Mouse (Mus musculus) midbrain, embryonic 16.5 days (tissue): ENCODE data around the gene Txnrd2. TPM values are rescaled to one million over a fixed set of nuclear protein-coding genes. Genes with fewer than 3 reads are reported as not detected.

ENCODE experiments used
- ATAC-seq: fragments of 200-750 bp; cut with Nextera tagmentation; 2 replicates; pipeline ENCODE4 v1.8.0; 2017; ENCODE audit warnings: moderate TSS enrichment
- H3K27ac ChIP-seq: fragments of 300-500 bp; sonication (generic); 2 replicates; pipeline ENCODE4 v1.5.1; 2014; ENCODE audit warnings: mild to moderate bottlenecking, low read length, mixed read lengths
- H3K27me3 ChIP-seq: fragments of 300-500 bp; sonication (generic); 2 replicates; pipeline ENCODE4 v1.6.1; 2014; ENCODE audit warnings: low read depth, low read length, mixed read lengths; ENCODE audit not compliant: control insufficient read depth, insufficient read depth
- H3K36me3 ChIP-seq: fragments of 300-500 bp; sonication (generic); 2 replicates; pipeline ENCODE4 v1.6.1; 2014; ENCODE audit warnings: mild to moderate bottlenecking, low read length, moderate library complexity, mixed read lengths; ENCODE audit not compliant: control insufficient read depth, insufficient read depth
- H3K4me1 ChIP-seq: fragments of 300-500 bp; sonication (generic); 2 replicates; pipeline ENCODE4 v1.6.1; 2014; ENCODE audit warnings: mild to moderate bottlenecking, low read length, mixed read lengths; ENCODE audit not compliant: control insufficient read depth, insufficient read depth
- H3K4me2 ChIP-seq: fragments of 300-500 bp; sonication (generic); 2 replicates; pipeline ENCODE4 v1.6.1; 2014; ENCODE audit warnings: mild to moderate bottlenecking, low read length, mixed read lengths
- H3K4me3 ChIP-seq: fragments of 300-500 bp; sonication (generic); 2 replicates; pipeline ENCODE4 v1.5.1; 2014; ENCODE audit warnings: low read depth, mild to moderate bottlenecking, low read length, moderate library complexity, mixed read lengths
- H3K9ac ChIP-seq: fragments of 300-500 bp; sonication (generic); 2 replicates; pipeline ENCODE4 v1.6.1; 2014; ENCODE audit warnings: low read depth, low read length, mixed read lengths
- H3K9me3 ChIP-seq: fragments of 300-500 bp; sonication (generic); replicated peaks from 2 replicates; pipeline ENCODE4 v1.6.1; 2014; ENCODE audit warnings: mild to moderate bottlenecking, low read length, mixed read lengths; ENCODE audit not compliant: control insufficient read depth, poor library complexity, severe bottlenecking
- WGBS: fragments of 180-500 bp; shearing (Covaris S2); extraction: QIAGEN DNeasy Blood & Tissue Kit; methylation state at CpG from one replicate; pipeline ENCODE4 v1.1.7; 2014; 5-methylcytosine and 5-hydroxymethylcytosine counted together
- polyA plus RNA-seq: library from polyadenylated mRNA; unstranded; fragments of >200 nt; fragmentation: Nextera tagmentation; extraction: Ambion mirVana; gene quantifications from 2 replicates; pipeline ENCODE4 v1.2.1, GENCODE M21; 2015

Txnrd2 gene
- polyA plus RNA-seq, 1 experiment from 2014 or later: 36.6 TPM

GRCm38 (mm10) chr16:18452361-18452862, 26.2 kb downstream of the Txnrd2 start:
- ATAC-seq: no peak
- H3K27me3 ChIP-seq: no peaks in the 10 kb centered on the region

GRCm38 (mm10) chr16:18453846-18454245, 27.7 kb downstream of the Txnrd2 start:
- no peak for ATAC-seq
- H3K9ac ChIP-seq: no peak overlapping the region
- H3K4me1 ChIP-seq: peaks cover 1% of the 10 kb centered on the region
- H3K36me3 ChIP-seq: peaks cover 2% of the 10 kb centered on the region; the same call in 1 of the 2 replicates
- H3K27ac ChIP-seq: no peak overlapping the region
- no peak overlapping the region for H3K4me3 ChIP-seq
- no peaks in the 10 kb centered on the region for H3K27me3 ChIP-seq
- H3K4me2 ChIP-seq: no peak overlapping the region
- WGBS: 52% methylated on average over 5 of the region's 5 CpGs
- H3K9me3 ChIP-seq: no peaks in the 10 kb centered on the region

More at GRCm38 (mm10) chr16:18452361-18452862, 26.2 kb downstream of the Txnrd2 start:
- Histone ChIP-seq H3K9ac (no peak overlapping the region), H3K4me1 (no peaks in the 10 kb centered on the region), H3K4me2 (no peak overlapping the region), H3K9me3 (no peaks in the 10 kb centered on the region), H3K4me3 (no peak overlapping the region), H3K36me3 (peaks cover 2% of the 10 kb centered on the region; the same call in 1 of the 2 replicates), H3K27ac (no peak overlapping the region)
- 69% methylated on average over 8 of the region's 8 CpGs for WGBS

GRCm38 (mm10) chr16:18455407-18455806, 29.2 kb downstream of the Txnrd2 start:
- Histone ChIP-seq H3K4me1 (peaks cover 17% of the 10 kb centered on the region), H3K27ac (no peak overlapping the region), H3K9ac (no peak overlapping the region), H3K9me3 (no peaks in the 10 kb centered on the region), H3K4me3 (no peak overlapping the region), H3K36me3 (peaks cover 2% of the 10 kb centered on the region; the same call in 1 of the 2 replicates), H3K27me3 (no peaks in the 10 kb centered on the region), H3K4me2 (no peak overlapping the region)
- WGBS: 95% methylated on average over 6 of the region's 6 CpGs
- ATAC-seq: no peak

GRCm38 (mm10) chr16:18458661-18459060, 32.5 kb downstream of the Txnrd2 start:
- Histone ChIP-seq H3K4me2 (no peak overlapping the region), H3K27me3 (no peaks in the 10 kb centered on the region), H3K27ac (no peak overlapping the region), H3K4me3 (no peak overlapping the region), H3K9ac (no peak overlapping the region), H3K36me3 (peaks cover 2% of the 10 kb centered on the region; the same call in 1 of the 2 replicates), H3K4me1 (peaks cover 18% of the 10 kb centered on the region), H3K9me3 (no peaks in the 10 kb centered on the region)
- no peak for ATAC-seq

GRCm38 (mm10) chr16:18459335-18459954, 33.3 kb downstream of the Txnrd2 start:
- H3K9me3 ChIP-seq: no peaks in the 10 kb centered on the region
- peak; percentile 55 for ATAC-seq
- H3K36me3 ChIP-seq: peaks cover 2% of the 10 kb centered on the region; the same call in 1 of the 2 replicates
- peak overlapping the region; percentile 49 for H3K4me2 ChIP-seq
- peak overlapping the region; percentile 18; the same call in 1 of the 2 replicates for H3K4me3 ChIP-seq
- H3K27me3 ChIP-seq: no peaks in the 10 kb centered on the region
- 6% methylated on average over 12 of the region's 12 CpGs for WGBS
- H3K4me1 ChIP-seq: peaks cover 18% of the 10 kb centered on the region
- H3K27ac ChIP-seq: peak overlapping the region; percentile 58
- peak overlapping the region; percentile 57 for H3K9ac ChIP-seq

- WGBS: 2% methylated on average over 11 of the region's 11 CpGs
- H3K4me1 ChIP-seq: peaks cover 18% of the 10 kb centered on the region
- H3K4me2 ChIP-seq: peak overlapping the region; percentile 49
- no peaks in the 10 kb centered on the region for H3K27me3 ChIP-seq
- peak overlapping the region; percentile 18; the same call in 1 of the 2 replicates for H3K4me3 ChIP-seq
- peaks cover 2% of the 10 kb centered on the region; the same call in 1 of the 2 replicates for H3K36me3 ChIP-seq
- no peaks in the 10 kb centered on the region for H3K9me3 ChIP-seq
- H3K27ac ChIP-seq: peak overlapping the region; percentile 58
- H3K9ac ChIP-seq: peak overlapping the region; percentile 57
- ATAC-seq: peak; percentile 85
Observed at GRCm38 (mm10) chr16:18459955-18460370, 33.8 kb downstream of the Txnrd2 start.

- H3K27me3 ChIP-seq: no peaks in the 10 kb centered on the region
- ATAC-seq: no peak
- 97% methylated on average over 3 of the region's 3 CpGs for WGBS
Observed at GRCm38 (mm10) chr16:18460826-18461225, 34.6 kb downstream of the Txnrd2 start.

GRCm38 (mm10) chr16:18462031-18462430, 35.8 kb downstream of the Txnrd2 start:
- H3K9ac ChIP-seq: no peak overlapping the region
- H3K27ac ChIP-seq: no peak overlapping the region
- H3K4me1 ChIP-seq: peaks cover 18% of the 10 kb centered on the region
- H3K4me2 ChIP-seq: no peak overlapping the region
- WGBS: 44% methylated on average over 9 of the region's 9 CpGs
- no peak for ATAC-seq
- no peak overlapping the region for H3K4me3 ChIP-seq
- H3K9me3 ChIP-seq: no peaks in the 10 kb centered on the region
- no peaks in the 10 kb centered on the region for H3K27me3 ChIP-seq
- H3K36me3 ChIP-seq: no peaks in the 10 kb centered on the region

More at GRCm38 (mm10) chr16:18460826-18461225, 34.6 kb downstream of the Txnrd2 start:
- Histone ChIP-seq H3K9ac (no peak overlapping the region), H3K9me3 (no peaks in the 10 kb centered on the region), H3K36me3 (0 out of 2 replicates have a peak, but pooled peaks cover 2% of the 10 kb centered on the region), H3K4me2 (no peak overlapping the region), H3K27ac (no peak overlapping the region), H3K4me1 (peaks cover 18% of the 10 kb centered on the region), H3K4me3 (no peak overlapping the region)

- H3K4me1 ChIP-seq: peaks cover 18% of the 10 kb centered on the region
- no peak overlapping the region for H3K27ac ChIP-seq
- no peaks in the 10 kb centered on the region for H3K27me3 ChIP-seq
- no peaks in the 10 kb centered on the region for H3K36me3 ChIP-seq
- ATAC-seq: no peak
- no peak overlapping the region for H3K9ac ChIP-seq
- H3K4me2 ChIP-seq: no peak overlapping the region
- H3K9me3 ChIP-seq: no peaks in the 10 kb centered on the region
- no peak overlapping the region for H3K4me3 ChIP-seq
- WGBS: 59% methylated on average over 8 of the region's 8 CpGs
Observed at GRCm38 (mm10) chr16:18462598-18462997, 36.4 kb downstream of the Txnrd2 start.
